Mouse (Mus musculus): ENCODE results near the gene Gna11. TPM values are rescaled to one million over a fixed set of nuclear protein-coding genes. Genes with fewer than 3 reads are reported as not detected.

Gna11 gene
- polyA plus RNA-seq (2015; fragmentation: Nextera tagmentation; extraction: Ambion mirVana) = 59.0 and 62.7 TPM in 2 replicates

DNA sequence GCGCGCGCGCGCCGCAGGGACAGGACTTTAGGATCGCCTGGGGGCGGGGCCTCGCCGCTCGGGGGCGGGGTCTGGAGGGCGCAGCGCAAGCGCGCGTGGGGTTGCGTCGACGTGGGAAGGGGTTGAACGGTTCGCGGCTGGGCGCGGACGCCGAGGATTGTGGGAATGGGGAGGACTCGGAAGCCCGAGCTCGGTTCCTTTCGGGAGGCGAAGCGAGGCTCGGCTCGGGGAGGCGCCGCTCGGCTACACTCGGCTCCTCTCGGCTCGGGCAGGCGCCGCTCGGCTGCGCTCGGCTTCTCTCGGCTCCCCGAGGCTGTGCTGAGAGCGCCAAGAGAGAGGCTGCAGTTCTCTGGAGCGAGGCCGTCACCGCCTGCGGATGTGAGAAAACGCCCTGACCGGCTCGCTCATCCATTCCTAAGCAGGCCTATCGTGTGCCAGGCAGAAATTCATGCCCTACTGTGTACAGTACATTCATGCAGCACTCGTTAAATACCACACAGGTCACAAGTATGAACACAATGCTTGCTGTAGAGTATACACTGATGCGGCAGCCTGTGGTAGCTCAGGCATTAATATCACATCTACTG, at the start of gene Gna11:
TSS of gene Gna11 (minus strand) at position 30 of the 587 bp plus-strand sequence.
- Histone ChIP-seq H3K4me1 (peaks cover 45% of the 10 kb centered on the region), H3K9me3 (no peaks in the 10 kb centered on the region), H3K27ac (replicated peaks) (peak within 1 kb of the TSS; percentile 76), H3K27me3 (replicated peaks) (no peaks in the 10 kb centered on the region), H3K9ac (peak within 1 kb of the TSS; percentile 97), H3K36me3 (no peaks in the 10 kb centered on the region), H3K4me2 (peak within 1 kb of the TSS; percentile 99), H3K4me3 (peak within 1 kb of the TSS; percentile 94)
- WGBS = under 1% methylated on average over 56 of the region's 59 CpGs
- ATAC-seq (ENCODE audit: extremely low read depth, insufficient number of reproducible peaks, low FRiP score, low TSS enrichment) = peak; percentile 88

DNA sequence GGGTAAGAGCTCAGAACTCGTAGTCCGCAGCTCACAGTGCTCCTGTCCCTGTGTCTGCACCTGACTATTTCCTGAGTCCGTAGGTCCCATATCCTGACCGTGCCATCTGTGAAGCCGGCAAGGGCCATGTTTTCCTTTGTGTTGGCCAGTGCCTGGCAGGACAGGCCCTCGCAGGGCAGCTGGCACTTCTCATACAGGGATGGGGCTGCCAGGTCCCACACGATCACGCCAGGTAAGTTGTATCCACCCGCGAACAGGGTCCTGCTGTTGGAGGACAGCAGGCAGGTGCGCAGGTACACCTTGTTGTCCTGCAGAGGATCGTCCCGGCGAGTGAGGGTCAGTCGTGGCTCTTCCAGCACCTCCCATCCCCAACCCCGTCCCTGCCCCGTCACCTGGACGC, 48.9 kb upstream of the Gna11 start:
- H3K4me3 ChIP-seq = no peak overlapping the region
- H3K9ac ChIP-seq = no peak overlapping the region
- H3K4me2 ChIP-seq = no peak overlapping the region
- no peak for ATAC-seq (ENCODE audit: extremely low read depth, insufficient number of reproducible peaks, low FRiP score, low TSS enrichment)
- no peak overlapping the region for H3K27ac ChIP-seq (replicated peaks)
- no peaks in the 10 kb centered on the region for H3K9me3 ChIP-seq
- H3K4me1 ChIP-seq = peaks cover 34% of the 10 kb centered on the region
- WGBS = 69% methylated on average over 18 of the region's 18 CpGs
- H3K27me3 ChIP-seq (replicated peaks) = peaks cover 39% of the 10 kb centered on the region
- peaks cover 24% of the 10 kb centered on the region for H3K36me3 ChIP-seq

DNA sequence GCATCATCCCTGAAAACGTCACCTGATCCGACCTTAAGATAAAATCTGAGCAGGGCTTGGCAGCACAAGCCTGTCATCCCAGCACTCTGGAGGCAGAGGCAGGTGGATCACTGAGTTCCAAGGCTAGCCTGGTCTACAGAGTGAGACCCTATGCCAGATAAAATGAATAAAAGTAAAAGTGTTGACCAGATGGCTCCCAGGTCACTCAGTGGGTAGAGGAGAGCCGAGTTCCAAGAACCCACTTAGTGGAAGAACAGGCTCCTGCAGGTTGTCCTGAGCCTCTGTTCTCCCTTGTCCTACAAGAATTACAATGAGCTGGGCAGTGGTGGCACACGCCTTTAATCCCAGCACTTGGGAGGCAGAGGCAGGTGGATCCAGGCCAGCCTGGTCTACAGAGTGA, 48.2 kb upstream of the Gna11 start:
- Histone ChIP-seq H3K4me3 (no peak overlapping the region), H3K4me1 (peaks cover 31% of the 10 kb centered on the region), H3K36me3 (peaks cover 31% of the 10 kb centered on the region), H3K27me3 (replicated peaks) (peaks cover 42% of the 10 kb centered on the region), H3K27ac (replicated peaks) (no peak overlapping the region), H3K9ac (no peak overlapping the region), H3K4me2 (no peak overlapping the region), H3K9me3 (no peaks in the 10 kb centered on the region)
- WGBS = 54% methylated on average over 4 of the region's 4 CpGs
- no peak for ATAC-seq (ENCODE audit: extremely low read depth, insufficient number of reproducible peaks, low FRiP score, low TSS enrichment)

DNA sequence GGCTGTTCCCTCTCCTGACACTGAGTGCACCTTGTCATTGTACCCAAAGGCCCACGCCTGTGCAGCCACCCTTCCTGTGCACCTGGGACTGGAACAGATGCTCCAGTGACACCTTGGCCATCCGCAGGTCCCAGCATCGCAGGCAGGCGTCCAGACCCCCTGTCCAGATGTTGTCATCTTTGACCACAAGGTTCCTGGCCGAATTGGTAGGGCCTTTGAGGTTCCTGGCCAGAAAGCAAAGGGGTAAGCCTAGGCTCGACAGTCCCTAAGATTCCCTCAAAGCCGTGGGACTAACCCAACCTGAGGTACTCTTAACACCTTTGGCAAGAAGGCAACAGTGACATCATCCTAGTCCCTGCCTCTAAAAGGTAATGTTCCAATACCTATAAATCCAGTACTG, 47.6 kb upstream of the Gna11 start:
- H3K9me3 ChIP-seq = no peaks in the 10 kb centered on the region
- H3K27me3 ChIP-seq (replicated peaks) = peaks cover 44% of the 10 kb centered on the region
- no peak for ATAC-seq (ENCODE audit: extremely low read depth, insufficient number of reproducible peaks, low FRiP score, low TSS enrichment)
- WGBS = 74% methylated on average over 7 of the region's 7 CpGs
- H3K4me1 ChIP-seq = peaks cover 25% of the 10 kb centered on the region
- no peak overlapping the region for H3K4me2 ChIP-seq
- H3K36me3 ChIP-seq = peaks cover 37% of the 10 kb centered on the region
- H3K9ac ChIP-seq = no peak overlapping the region
- no peak overlapping the region for H3K27ac ChIP-seq (replicated peaks)
- H3K4me3 ChIP-seq = no peak overlapping the region

DNA sequence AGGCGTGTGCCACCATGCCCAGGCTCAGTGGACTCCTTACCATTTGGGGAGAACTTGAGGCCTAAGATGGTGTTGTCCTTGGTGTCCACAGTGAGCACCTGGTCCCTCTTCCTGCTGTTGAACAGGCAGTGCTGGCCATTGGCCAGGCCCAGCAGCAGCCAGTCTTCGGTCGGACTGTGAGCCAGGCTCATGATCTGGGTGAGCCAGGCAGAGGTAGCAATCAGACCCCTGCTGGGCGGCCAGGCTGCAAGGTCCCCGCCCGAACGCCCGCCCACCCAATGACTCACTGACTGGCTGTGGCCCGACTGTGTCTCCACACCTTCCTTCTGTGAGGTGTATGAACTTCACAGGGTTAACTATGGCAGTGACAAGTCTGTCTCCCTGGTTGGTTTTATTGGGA, 46.9 kb upstream of the Gna11 start:
- Histone ChIP-seq H3K27ac (replicated peaks) (no peak overlapping the region), H3K27me3 (replicated peaks) (peaks cover 52% of the 10 kb centered on the region), H3K9ac (no peak overlapping the region), H3K4me2 (no peak overlapping the region), H3K9me3 (no peaks in the 10 kb centered on the region), H3K4me1 (peaks cover 17% of the 10 kb centered on the region), H3K4me3 (no peak overlapping the region), H3K36me3 (peaks cover 45% of the 10 kb centered on the region)
- ATAC-seq (ENCODE audit: extremely low read depth, insufficient number of reproducible peaks, low FRiP score, low TSS enrichment) = no peak
- 47% methylated on average over 9 of the region's 9 CpGs for WGBS

DNA sequence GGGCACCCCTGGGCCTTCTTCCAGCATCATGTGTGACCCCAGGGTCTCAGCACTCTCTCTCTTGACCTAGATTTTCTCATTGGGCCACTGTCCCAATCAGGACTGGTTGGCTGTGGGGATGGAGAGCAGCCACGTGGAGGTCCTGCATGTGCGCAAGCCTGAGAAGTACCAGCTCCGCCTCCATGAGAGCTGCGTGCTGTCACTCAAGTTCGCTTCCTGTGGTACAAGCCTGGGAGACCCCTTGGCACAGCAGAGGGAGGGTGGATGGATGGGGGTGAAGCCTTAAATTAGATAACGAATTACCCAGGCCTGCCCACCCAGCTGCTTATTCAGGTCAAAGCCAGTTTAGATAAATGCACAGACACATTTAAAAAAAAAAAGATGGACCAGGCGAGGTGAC, 43.7 kb upstream of the Gna11 start:
- no peaks in the 10 kb centered on the region for H3K9me3 ChIP-seq
- H3K4me3 ChIP-seq = no peak overlapping the region
- peaks cover 76% of the 10 kb centered on the region for H3K36me3 ChIP-seq
- H3K27ac ChIP-seq (replicated peaks) = no peak overlapping the region
- WGBS = 68% methylated on average over 7 of the region's 7 CpGs
- ATAC-seq (ENCODE audit: extremely low read depth, insufficient number of reproducible peaks, low FRiP score, low TSS enrichment) = no peak
- no peak overlapping the region for H3K4me2 ChIP-seq
- no peaks in the 10 kb centered on the region for H3K4me1 ChIP-seq
- H3K27me3 ChIP-seq (replicated peaks) = peaks cover 43% of the 10 kb centered on the region
- no peak overlapping the region for H3K9ac ChIP-seq

DNA sequence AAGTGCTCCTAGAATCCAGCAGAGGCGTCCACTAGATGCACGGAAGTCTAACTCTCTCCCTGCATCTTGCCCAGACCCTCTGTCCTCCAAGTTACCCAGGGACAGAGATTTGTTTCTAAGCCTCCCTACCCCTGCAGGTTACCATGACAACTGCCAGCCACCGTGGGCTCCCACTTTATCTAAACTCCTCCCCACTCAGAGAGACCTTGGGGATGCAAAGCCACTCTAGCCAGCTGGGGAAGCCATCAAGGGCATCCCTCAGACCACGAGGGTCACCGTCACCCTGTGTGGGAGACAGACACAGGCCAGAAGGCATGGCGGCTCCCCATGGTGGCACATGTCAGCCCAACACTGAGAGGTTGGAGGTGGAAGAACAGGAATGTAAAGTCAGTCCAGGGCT, 38.4 kb upstream of the Gna11 start:
- H3K9ac ChIP-seq = no peak overlapping the region
- no peaks in the 10 kb centered on the region for H3K9me3 ChIP-seq
- peaks cover 58% of the 10 kb centered on the region for H3K36me3 ChIP-seq
- H3K27me3 ChIP-seq (replicated peaks) = peaks cover 38% of the 10 kb centered on the region
- 50% methylated on average over 6 of the region's 6 CpGs for WGBS
- no peak overlapping the region for H3K4me3 ChIP-seq
- no peak for ATAC-seq (ENCODE audit: extremely low read depth, insufficient number of reproducible peaks, low FRiP score, low TSS enrichment)
- H3K4me2 ChIP-seq = no peak overlapping the region
- H3K4me1 ChIP-seq = peaks cover 9% of the 10 kb centered on the region
- no peak overlapping the region for H3K27ac ChIP-seq (replicated peaks)

DNA sequence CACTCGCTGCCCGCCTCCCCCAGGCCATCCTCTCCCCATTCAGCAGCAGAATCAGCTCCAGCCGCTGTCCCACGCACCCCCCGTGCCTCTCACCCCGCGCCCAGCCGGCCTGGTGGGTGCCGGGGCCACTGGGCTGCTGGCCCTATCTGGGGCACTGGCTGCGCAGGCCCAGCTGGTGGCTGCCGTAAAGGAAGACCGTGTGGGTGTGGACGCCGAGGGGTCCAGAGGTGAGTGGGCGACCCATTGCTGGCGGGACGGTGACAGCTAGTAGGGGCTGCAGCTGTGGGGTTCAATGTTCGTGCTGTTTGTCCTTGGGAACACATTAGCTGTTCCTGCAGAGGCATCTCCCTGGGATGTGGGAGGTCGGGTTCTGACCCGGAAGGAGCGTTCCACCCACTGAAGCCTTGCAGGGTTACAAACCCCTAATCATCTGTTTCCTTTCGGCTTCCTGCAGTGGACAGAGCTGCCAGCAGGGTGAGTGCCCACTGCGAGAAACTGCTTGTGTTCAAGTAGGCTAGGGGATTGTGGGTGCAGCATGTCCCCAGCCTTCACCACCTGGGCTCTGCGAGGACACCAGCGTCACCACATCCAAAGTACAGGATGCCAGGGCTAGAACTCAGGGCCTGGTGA, 35.6 kb upstream of the Gna11 start:
- peaks cover 20% of the 10 kb centered on the region for H3K4me1 ChIP-seq
- H3K27ac ChIP-seq (replicated peaks) = no peak overlapping the region
- 44% methylated on average over 25 of the region's 25 CpGs for WGBS
- H3K9me3 ChIP-seq = no peaks in the 10 kb centered on the region
- ATAC-seq (ENCODE audit: extremely low read depth, insufficient number of reproducible peaks, low FRiP score, low TSS enrichment) = no peak
- peaks cover 30% of the 10 kb centered on the region for H3K36me3 ChIP-seq
- peak overlapping the region; percentile 33 for H3K9ac ChIP-seq
- no peak overlapping the region for H3K4me3 ChIP-seq
- H3K27me3 ChIP-seq (replicated peaks) = peaks cover 27% of the 10 kb centered on the region; the same call in 1 of the 2 replicates
- H3K4me2 ChIP-seq = no peak overlapping the region

DNA sequence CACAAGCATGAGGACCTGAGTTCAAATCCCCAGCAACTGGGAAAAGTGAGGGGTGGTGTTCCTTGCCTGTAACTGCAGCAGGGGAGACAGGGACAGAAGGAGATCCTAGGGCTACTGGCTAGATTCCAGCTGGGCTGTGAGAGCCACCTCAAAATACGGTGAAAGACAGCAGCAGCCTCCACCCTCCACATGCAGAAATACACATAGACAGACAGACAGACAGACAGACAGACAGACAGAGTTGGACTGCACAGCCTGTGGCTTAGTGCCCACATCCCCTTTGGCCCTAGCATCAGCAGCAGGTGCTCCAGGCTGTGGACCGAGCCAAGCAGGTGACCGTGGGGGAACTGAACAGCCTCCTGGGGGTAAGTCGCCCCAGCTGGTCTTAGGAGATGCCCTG, 35.0 kb upstream of the Gna11 start:
- WGBS = 61% methylated on average over 4 of the region's 4 CpGs
- H3K4me2 ChIP-seq = no peak overlapping the region
- H3K36me3 ChIP-seq = peaks cover 24% of the 10 kb centered on the region
- no peak overlapping the region for H3K4me3 ChIP-seq
- no peak for ATAC-seq (ENCODE audit: extremely low read depth, insufficient number of reproducible peaks, low FRiP score, low TSS enrichment)
- no peak overlapping the region for H3K27ac ChIP-seq (replicated peaks)
- H3K27me3 ChIP-seq (replicated peaks) = peaks cover 25% of the 10 kb centered on the region; the same call in 1 of the 2 replicates
- peaks cover 23% of the 10 kb centered on the region for H3K4me1 ChIP-seq
- peak overlapping the region; percentile 33; the same call in 1 of the 2 replicates for H3K9ac ChIP-seq
- no peaks in the 10 kb centered on the region for H3K9me3 ChIP-seq

DNA sequence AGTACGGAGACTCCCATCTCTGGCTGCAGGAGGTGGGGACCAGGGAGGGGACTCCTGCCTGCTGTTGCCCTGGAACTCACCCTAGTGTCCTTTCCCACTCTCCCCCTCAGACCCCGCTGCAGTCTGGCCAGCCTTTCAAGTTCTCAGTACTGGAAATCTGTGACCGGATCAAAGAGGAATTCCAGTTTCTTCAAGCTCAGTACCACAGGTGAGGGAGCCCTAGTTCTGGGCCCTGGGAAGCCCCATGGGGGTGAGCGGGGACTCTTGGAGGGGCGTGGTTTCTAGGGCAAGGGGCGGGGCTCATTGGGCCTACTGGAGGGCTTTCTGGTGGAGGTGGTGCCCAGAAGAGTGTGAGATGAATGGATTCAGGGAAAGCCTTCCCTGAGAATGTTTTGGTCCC, 30.7 kb upstream of the Gna11 start:
- WGBS = 7% methylated on average over 6 of the region's 6 CpGs
- Histone ChIP-seq H3K4me3 (peak overlapping the region; percentile 77), H3K4me1 (peaks cover 49% of the 10 kb centered on the region), H3K9ac (peak overlapping the region; percentile 90), H3K36me3 (no peaks in the 10 kb centered on the region; the same call in 1 of the 2 replicates), H3K27me3 (replicated peaks) (peaks cover 38% of the 10 kb centered on the region), H3K27ac (replicated peaks) (peak overlapping the region; percentile 66; the same call in 1 of the 2 replicates), H3K9me3 (no peaks in the 10 kb centered on the region), H3K4me2 (peak overlapping the region; percentile 91)
- no peak for ATAC-seq (ENCODE audit: extremely low read depth, insufficient number of reproducible peaks, low FRiP score, low TSS enrichment)

DNA sequence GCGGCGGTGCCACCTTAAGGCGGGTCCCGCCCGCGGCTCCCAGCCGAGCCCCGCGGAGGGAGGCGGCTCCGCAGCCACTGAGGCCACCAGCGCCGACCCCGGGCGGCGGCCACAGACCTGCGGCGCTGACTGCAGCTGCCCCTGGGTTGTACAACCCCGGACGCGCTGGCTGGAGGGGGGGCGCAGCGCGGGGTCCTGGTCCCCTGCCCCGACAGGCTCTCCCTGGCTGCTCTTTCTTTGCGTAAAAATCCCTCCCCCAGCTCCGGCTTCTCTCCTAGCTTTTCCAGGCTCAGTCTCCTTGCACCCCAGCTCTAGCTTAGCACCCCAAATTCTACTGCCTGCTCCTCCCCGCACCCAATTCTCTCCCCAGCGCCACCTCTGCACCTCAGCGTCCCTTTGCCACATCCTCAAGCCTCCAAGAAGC, 30.2 kb upstream of the Gna11 start:
- 1% methylated on average over 30 of the region's 30 CpGs for WGBS
- H3K4me2 ChIP-seq = peak overlapping the region; percentile 91
- H3K36me3 ChIP-seq = no peaks in the 10 kb centered on the region; the same call in 1 of the 2 replicates
- H3K27me3 ChIP-seq (replicated peaks) = peaks cover 35% of the 10 kb centered on the region
- no peaks in the 10 kb centered on the region for H3K9me3 ChIP-seq
- H3K9ac ChIP-seq = peak overlapping the region; percentile 90
- peaks cover 49% of the 10 kb centered on the region for H3K4me1 ChIP-seq
- H3K27ac ChIP-seq (replicated peaks) = peak overlapping the region; percentile 66; the same call in 1 of the 2 replicates
- ATAC-seq (ENCODE audit: extremely low read depth, insufficient number of reproducible peaks, low FRiP score, low TSS enrichment) = no peak
- H3K4me3 ChIP-seq = peak overlapping the region; percentile 77
